Mouse (Mus musculus) induced T-regulatory cell, adult 2 months (primary cell): ENCODE data around the gene Dcn.

ENCODE experiments used
- DNase-seq: peaks from one replicate; pipeline ENCODE4 v3.0.0-alpha.2; 2012; ENCODE audit warnings: low read depth

Dcn gene

DNA sequence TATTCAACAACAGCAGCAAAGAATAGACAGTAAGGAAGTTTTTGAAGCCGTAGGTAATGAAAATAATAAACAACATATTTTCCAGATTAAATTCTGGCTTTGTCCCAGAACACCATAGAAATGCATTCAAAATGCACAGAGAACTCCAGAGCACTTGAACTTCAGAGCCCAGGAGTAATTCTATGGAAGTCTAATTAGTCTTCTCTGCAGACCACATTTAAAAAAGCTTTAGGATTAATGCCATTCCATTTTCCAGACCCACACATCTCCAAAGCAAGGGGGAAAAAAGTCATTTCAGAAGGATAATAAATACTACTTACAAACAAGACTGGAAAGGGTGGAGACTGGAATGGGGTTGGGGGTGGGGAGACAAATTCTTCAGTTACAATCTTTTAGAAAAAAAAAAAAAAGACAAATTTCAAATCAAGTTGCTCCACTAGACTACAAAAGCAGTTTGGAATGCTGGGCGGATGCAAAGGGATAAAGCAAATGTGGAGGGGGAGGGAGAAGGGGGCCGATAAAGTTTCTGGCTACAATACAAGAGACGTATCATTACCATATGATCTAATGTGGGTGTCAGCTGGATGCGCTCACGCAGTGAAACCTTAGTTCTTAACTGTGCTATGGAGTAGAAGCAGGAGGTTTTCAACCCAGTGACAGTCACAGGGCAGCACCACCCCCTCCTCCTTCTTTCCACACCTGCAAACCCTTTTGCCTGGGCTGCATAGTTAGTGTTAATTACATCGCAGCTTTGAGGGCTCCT, at the start of gene Dcn:
Dcn (plus strand) TSS at position 606 of the 763 bp plus-strand sequence.
- no peak for DNase-seq

DNA sequence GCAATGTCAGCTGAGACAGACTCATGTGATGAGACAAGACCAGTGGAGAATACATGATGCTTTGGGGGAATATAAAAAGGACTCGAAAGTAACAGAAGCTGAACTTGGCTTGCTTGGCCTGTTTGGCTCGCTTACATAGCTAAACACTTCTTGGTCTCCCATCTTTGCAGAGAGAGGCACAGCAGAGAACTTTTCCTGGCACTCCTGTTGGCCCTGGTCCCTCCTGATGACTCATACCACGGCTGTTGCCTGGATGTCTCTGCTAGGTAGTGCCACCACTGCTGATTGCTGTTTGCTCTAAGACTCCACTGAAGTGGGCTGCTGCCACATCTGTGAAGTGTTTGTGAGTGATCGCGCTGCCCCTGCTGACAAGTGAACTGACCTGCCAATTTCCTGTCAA, 42.7 kb upstream of the Dcn start:
- no peak for DNase-seq

DNA sequence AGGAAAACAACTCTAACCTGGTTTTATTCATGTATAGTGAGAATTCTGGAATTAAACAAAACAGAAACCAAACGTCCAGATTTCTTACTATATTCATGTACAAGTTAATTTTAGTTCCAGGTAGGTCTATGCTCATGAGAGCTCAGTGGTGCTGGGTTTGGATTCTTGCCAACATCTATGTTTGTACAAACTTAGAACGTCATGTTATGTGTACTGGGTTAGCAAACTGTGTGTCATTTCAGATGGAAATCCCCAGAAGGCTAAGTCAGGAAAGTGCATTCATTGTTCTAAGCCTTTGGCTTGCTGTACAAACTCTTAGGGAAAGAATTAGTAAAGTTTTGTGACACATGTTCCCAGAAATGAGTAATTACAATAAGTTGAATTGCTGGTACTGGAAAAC, 37.1 kb upstream of the Dcn start:
- DNase-seq, result no peak

DNA sequence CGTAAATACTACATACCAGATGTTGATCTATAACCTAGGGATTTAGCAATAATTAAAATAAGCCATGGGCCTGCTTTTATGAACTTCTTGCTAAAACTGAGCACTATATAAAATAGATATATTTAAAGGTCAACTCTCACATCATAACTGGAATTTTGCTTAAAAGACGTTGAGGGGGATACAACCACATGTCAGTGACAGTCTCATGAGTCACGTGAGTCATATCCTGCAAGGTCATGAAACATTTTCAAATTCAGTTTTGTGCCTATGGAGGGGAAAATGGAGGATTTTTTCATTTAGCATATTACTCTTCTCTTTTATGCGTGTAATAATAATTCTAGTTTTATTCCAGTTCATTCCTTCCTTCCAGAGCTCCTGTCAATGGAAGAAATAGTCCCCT, 32.9 kb upstream of the Dcn start:
- no peak for DNase-seq

DNA sequence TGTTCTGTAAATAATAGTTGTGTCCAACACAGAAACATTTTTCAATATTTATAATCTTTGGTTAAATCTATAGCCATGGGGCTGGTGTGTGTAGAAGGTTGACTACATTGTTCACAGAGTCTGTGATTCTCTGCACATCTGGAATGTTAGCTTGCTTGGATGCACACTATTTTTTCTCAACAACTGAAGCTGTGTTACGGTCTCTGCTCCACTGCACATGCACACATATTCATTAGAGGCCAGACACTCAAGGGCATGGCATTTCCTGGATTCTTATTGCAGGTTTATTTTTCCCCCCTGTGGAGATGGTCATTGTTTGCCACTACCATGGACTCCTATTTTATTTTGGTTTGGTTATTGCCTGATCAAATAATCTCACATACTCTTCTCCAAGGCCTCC, 26.5 kb upstream of the Dcn start:
- DNase-seq, result no peak

DNA sequence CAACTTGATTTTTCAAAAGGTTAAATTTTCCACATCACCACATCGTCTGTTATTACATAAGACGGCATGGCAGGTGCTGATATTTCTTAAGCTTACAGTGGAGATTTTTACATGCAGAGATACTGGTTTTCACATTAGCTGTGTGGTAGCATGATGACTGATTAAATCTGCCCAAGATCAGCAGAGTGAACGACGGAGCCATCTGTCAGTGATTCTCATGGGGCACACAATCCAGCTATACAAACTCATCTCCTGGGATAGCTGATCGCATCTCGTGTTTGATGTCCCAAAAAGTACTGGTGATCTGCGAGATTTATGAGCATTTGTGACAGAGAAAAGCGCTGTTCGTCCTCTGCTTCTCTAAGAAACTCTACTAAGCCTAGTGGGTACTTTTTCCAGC, 25.9 kb upstream of the Dcn start:
- no peak for DNase-seq

DNA sequence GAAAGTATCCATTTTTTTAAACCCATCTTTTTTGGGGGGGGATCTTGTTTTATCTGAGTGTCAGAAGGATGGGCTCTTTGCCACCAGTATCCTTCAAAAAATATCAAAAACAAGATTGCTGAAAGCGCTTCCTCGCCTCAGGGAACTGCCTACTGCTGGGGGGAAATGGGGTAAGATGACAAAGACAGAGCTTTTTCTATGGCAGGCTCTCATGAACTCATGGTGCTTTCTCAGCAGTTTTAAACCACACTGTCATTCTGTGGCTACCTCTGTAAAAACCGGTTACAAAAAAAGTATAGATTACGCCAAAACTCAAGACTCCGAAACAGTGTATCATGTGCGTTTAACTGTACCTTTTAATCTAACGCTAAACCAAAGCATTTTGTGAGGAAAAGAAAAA, 22.4 kb upstream of the Dcn start:
- no peak for DNase-seq

DNA sequence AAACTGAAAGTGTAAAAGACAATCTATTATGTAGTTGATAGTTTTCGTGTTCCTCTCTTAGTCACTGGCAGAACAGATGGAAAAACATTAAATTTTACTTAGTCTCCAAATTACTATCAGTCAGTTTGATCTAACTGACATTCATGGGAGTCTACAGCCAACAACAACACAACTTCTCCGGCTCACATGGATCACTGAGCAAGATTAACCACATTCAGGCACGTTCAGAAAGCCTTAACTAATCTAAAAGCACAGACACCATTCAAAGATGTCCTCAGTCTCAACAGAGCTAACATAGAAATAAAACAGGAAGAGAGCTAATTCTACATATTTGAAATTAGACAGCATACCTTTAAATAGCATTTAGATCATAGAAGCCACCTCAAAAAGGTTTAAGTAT, 12.6 kb upstream of the Dcn start:
- no peak for DNase-seq

DNA sequence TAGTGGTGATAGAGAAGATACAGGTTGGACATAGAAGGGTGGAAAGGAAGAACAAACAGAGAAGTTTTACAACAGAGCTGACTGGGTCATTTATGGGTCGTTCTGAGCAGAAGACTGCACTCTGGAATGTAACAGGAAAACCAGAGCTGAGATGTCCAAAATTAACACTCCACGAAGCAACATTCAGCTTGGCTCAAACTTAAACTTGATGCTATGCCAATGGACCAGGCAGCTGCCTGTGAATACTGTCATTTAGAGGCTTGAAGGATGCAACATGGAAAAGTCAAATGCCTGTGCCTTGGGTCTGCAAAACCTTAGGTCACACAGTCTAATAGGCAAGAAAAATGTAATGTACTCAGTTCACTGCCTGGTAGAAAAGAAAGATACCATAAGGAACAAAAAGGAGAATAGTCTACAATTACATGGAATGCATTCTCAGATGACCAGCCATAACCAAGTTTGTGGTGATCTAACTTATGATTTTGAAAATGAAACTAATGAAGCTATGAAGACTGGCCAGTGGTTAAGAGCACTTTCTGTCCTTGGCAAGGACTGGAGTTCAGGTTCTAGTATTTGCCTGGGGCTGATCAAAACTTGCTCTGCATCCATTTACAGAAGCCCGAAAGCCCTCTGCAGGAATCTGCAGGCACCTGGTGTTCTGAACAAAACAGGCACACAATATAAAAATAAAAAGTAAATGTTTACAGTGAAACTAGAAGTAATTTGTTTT, 9.8 kb upstream of the Dcn start:
- DNase-seq, result no peak

DNA sequence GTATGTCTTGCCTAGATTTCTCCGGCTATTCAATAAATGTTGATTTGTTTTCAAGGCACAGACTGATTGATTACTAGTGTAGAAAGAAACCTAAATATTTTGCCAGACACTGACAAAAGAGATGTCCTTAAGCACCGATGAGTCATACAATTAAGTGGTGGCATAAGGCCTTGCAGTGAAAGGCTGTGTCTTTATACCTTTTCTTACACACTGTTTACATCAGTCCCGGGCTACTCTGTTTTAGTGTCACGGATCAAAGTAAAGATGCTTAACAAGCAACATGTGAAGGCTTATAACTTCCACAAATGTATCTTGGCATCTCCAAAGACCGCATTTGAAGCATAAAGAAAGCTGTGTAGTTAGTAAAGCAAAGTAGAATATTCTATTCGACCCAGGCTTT, 3.9 kb upstream of the Dcn start:
- DNase-seq, result no peak

DNA sequence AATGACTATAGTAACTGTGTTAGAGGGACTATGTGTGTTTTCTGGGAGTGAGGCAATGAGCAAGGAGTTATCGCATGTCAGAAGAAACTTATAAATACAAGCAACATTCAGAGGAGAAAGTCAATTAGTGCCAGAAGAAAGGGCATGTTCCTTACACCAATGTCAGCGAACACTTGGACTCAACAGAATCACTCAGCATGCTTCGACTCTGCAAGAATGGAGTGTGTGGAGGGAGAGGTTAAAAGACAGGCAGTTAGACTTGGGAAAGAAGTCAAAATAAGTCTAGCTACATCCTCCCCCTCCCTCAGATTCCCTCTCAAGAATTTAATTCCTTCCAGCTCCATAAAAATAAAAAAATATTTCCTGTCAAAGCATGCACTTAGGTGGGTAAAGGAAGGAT, 1.1 kb upstream of the Dcn start:
- DNase-seq, result no peak

DNA sequence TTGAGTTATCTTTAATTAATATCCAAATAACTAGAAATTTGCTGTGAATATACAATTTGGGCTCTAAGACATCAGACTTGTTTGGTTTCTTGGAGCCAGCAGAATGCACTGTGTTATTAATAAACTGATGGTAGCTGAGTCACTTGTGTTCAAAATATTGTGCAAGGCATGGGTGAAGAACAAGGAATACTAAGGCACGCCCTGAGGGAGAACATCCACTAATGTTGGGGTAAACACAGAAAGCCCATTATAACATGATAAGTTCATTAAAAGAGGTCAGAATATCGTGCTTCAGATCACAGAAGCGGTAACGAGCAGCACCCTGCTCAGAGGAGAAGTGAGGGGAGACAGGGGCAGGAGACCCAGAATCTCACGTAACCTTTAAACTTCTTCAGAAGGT, 2.7 kb downstream of the Dcn start:
- DNase-seq, result no peak

DNA sequence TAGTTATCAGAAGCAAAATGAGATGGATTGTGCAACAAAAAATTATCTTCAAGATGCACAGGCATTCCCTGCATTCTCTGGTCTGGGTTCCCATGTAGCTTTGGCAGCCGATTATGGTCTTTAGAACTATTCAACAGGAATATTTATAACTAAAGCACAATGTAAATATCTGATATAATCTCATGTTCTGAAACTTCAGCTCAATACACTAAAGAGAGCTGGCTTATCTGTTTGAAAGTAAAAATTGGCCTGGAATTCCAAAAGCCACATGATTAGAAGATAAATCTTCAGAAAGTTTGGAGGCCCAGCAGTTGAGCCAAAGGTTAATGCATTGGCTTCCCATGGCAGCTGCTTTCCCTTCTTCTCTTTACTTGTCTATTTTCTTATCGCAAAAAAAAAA, 4.6 kb downstream of the Dcn start:
- DNase-seq, result no peak

DNA sequence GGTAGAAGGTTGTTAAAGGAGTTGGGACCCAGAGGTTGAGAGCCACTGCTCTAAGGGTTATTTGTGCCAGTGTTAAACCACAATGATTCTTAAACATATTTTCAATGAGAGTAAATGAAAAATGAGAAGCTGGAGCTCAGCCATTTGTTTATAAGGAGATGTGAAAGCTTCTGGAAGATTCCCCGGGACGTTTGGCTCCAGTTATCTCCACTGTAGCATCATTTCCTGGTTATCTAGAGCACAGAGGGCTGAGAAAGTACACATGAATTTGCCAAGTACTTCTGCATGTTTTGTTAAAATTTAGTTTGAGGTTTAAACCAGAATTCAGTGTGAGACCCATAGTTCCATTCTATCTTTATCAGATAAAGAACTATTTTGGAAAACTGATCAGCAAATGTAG, 5.7 kb downstream of the Dcn start:
- no peak for DNase-seq

DNA sequence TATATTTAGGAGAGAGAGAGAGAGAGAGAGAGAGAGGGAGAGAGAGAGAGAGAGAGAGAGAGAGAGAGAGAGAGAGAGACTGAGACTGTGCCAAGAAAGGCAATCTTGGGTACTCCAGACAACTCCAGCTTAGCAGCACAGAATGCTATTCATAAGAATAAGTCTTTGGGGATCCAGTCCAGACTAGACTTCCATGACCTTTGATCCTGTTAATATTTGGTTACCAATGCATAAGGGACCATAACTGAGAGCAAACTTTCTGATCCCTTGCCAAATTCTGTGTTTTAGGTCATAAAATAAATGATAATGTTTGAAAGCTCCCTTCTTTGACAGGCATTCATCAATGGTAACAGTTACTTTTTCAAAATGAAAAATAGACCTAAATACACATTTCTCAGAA, 6.7 kb downstream of the Dcn start:
- DNase-seq, result no peak

DNA sequence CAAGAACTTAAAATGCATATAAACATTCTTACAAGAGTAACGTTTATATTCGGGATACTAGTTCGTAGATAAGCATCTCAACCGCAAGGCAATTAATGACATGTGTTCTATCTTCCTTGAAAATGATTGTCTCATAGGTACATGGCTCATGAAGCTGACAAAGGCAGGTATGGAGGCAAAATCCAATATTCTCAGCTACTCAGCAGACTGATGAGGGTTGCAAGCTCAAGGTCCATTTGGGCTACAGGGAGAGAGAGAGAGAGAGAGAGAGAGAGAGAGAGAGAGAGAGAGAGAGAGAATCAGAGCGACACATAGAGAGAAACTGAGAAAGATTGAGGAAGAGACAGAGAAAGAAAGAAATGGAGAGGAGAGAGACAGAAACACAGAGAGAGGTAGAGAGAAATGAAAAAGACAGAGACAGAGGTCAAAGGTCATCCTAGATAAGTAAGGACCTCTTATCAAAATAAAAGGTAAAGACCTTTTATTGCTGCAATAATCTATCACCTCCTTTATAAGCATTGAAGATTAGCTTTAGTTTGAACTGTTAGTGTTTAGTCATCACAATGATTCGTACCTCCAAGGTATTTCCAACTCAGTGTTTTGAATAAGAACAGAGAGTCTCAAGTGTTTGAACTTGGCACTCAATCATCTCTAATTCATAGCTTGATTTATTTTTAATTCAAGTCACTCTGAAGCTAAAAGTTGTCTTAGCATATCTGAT, 8.0 kb downstream of the Dcn start:
- DNase-seq, result no peak

DNA sequence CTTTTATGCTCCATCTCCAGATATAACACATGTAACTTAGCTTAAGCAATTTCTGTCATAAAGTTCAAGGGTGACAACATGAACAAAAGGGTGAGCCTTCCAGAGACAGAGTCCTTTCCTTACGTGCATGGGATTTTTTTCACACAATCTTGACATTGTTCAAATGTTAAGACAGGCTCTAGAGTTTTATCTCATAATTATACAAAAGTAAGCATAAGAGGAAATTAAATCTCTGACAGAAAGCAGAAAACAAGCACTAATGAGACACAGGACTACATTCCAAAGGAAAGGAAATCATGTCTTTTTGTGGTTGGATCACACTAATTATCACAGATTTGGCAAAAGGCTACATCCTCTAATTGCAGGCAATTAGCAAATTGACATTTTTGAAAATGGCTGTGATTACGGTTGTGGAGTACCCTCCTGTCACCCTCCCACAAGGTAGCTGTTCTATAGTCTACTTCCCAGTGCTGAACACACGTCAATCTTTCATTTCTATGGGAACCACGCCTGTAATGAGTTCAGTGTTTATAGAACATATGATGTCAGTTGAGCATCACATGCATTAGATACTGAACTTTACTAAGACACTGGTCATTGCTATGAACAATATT, 13.1 kb downstream of the Dcn start:
- no peak for DNase-seq

DNA sequence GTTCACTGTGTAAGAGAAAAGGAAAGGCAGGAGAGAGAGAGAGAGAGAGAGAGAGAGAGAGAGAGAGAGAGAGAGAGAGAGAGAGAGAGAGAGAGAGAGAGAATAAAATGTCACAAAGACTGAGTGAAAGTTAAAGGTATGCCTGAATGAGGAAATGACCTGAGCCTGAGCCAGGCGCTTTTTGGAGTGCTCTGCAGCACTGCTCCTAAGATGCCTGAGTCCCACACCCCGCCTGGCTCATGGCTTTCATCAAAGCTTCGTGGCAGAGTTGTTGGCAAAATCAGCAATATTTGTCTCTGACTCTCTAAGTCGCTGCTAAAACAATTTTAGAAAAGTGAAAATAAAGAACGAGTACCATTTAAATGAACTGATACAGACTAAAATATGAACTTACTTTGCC, 18.2 kb downstream of the Dcn start:
- no peak for DNase-seq

DNA sequence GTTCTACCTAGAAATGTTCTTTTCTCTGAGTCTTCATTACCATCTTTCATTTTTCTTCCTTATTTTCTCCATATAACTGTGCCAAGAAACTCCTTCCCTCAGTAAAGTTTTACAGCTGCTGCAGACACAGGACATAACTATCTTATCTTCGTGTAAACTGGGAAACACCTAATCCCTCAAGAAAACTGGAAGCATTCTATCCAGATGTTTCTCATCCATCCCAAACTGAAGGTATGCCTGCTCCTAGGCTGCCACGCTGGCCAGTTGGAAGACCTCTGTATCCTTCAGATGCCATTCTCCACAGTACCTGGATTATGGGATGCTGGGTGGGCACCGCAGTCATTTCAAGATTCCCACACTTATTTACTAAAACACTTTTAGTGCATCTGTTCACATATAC, 44.0 kb downstream of the Dcn start:
- DNase-seq, result no peak

DNA sequence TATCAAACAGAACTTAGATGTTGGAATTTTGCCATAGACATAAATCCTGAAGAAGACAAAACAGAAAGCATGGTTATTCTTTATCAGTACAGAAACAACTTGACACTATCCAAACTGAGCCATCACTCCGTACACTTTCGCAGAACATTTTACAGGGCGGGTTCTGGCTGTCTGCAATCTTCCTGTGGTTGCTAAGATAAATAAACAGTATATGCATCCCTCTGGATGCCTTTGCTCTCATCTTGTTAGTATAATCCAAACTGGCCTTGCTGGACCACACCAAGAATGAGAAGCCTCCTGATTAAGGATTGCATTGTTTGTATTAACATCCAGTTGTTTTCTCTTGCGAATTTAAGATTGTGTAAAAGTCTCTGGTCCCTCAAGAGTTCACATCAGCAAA, 56.3 kb downstream of the Dcn start:
- no peak for DNase-seq

DNA sequence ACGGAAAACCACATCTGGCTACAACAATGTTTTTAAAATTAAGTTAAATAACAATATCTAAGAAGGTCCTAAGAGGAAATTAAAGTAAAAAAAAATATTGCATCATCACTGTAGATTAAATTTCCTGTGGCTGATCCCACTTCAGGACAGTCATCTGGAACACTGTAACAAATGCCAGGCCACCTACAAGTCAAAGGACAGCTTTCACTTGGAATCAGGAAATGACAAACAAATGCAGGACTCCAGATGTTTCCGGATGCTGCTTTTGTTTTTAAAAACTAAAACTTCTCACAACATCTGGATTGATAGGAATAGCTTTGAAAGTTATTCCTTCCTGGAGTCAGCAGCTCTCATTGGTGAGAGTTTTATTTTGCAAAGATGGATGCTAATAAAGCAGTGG, 57.5 kb downstream of the Dcn start:
- no peak for DNase-seq

DNA sequence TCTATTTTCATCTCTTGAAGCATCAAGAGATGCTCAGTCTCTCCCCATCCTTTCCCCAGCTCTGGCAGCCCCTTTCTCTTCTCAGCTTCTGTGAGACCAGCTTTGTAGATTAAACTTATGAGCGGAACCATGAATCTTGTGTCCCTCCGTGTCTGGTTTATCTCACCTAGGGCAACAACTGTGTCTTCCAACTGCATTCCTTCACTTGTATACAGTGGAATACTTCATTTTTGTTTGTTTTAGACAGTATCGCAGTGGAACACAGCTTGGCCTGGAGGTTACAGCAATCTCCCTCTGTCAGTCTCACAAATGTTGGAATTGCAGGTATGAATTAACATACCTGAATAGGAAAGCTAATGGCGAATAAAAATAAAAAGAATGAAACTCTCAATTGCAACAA, 58.8 kb downstream of the Dcn start:
- no peak for DNase-seq

DNA sequence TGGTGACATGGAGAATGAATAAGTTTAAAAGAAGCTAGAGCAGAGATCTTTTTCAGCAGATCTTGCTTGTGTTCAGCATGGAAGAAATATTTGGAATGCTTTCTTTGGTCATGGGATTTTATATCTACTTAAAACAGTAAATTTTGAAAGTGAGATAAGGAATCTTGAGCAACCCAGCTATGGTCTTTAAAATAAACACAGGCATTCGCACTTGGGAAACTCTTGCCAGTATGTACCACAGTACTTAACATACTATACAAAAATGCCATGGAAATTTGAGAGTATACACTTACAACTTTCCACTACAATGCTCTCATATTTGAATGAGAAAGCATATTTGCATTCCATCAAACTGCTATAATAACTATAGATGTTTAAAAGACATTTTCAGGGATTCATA, 68.3 kb downstream of the Dcn start:
- no peak for DNase-seq
